ENCODE assay signal across 23 mouse cellular contexts in the genomic region with DNA sequence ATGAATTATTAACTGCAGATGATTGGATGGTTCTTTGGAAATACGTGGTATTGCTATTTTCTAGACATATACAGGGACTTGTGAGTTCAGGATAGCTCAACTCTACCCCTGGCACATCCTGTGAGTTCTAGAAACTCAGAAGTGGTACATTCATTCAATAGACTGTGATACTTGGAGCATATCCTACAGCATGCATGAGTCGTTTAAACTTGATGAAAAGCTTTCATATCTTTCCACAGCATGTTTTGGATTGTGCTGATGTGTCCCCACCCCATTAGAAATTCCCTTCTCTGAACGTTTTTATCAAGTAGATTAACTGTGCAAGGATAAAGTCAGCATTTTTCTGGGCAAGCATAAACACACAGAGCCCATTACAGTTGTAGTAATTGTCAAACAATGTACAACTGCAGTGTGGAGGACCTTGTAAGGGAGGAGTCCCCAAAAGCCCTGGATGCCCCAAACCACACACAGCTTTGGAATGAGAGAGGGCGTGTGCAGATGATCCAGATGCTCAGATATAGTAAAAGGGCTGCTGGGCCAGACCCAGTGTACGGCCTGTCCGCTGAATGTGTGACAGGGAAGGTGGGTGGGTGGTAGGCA. TPM values are rescaled to one million over a fixed set of nuclear protein-coding genes. Genes with fewer than 3 reads are reported as not detected.
DNase-seq lines count a peak whose midpoint lies in the region; ATAC-seq and TF ChIP-seq lines count a peak whose summit lies in the region.
"Had no signal": no experiment of that assay in that cellular context is flagged by ENCODE, and none has a peak within 500 bp of the region (broad histone marks: within the 10 kb centered on the region; RNA-seq: fewer than 3 reads in every experiment).

No protein-coding gene starts in this region.

- H3K9ac ChIP-seq in lung, embryonic 16.5 days (ENCODE audit: low read length), result no peak overlapping the region
- H3K9ac ChIP-seq: embryonic facial prominence, embryonic 13.5 days; heart, embryonic 15.5 days; limb, embryonic 12.5 days; liver, embryonic 15.5 days; neural tube, embryonic 12.5 days had no signal

- DNase-seq in lung, postnatal 36 days, result no peak
- peak; percentile 6 for DNase-seq in urinary bladder, postnatal 25 days (ENCODE audit: low spot score)
- DNase-seq in urinary bladder, adult 18-20 months (ENCODE audit: low spot score in 2 of 2), result no peak
- no peak for DNase-seq in cerebellum, adult 11-12 months
- no peak for DNase-seq in cerebellum, adult 18-20 months
- DNase-seq: adrenal gland, postnatal 14 days; cerebellum, adult 11 months; gastrocnemius, postnatal 10 days; kidney, adult 8-10 months; thymus, adult 18-20 months; thymus, postnatal 25 days had no signal

- peaks cover 19% of the 10 kb centered on the region for H3K4me1 ChIP-seq in lung, embryonic 16.5 days (replicated peaks; ENCODE audit: control insufficient read depth, insufficient read depth, low read length)
- H3K4me1 ChIP-seq in embryonic fibroblast, embryonic 13.5 days (ENCODE audit: control insufficient read depth, insufficient read depth, low read length), result peaks cover 28% of the 10 kb centered on the region
- H3K4me1 ChIP-seq: heart, embryonic 10.5 days; liver, embryonic 15.5 days had no signal

- no peaks in the 10 kb centered on the region for H3K9me3 ChIP-seq in lung, embryonic 16.5 days (ENCODE audit: control insufficient read depth, low read length)
- H3K9me3 ChIP-seq: embryonic facial prominence, embryonic 13.5 days; heart, embryonic 10.5 days; heart, embryonic 15.5 days; limb, embryonic 12.5 days; liver, embryonic 15.5 days; neural tube, embryonic 12.5 days had no signal

- H3K4me3 ChIP-seq in lung, embryonic 16.5 days (ENCODE audit: low read length), result no peak overlapping the region
- H3K4me3 ChIP-seq in embryonic fibroblast, embryonic 13.5 days (ENCODE audit: insufficient read depth, low read length), result no peak overlapping the region
- H3K4me3 ChIP-seq: embryonic facial prominence, embryonic 13.5 days; erythroblast, embryonic 14.5 days; heart, embryonic 10.5 days; heart, embryonic 15.5 days; limb, embryonic 12.5 days; liver, embryonic 15.5 days; neural tube, embryonic 12.5 days had no signal

- no peak for TF ChIP-seq CTCF in embryonic fibroblast, embryonic 13.5 days (IDR thresholded peaks at IDR 0.05; ENCODE audit: borderline replicate concordance, insufficient read depth, low read length)

- no peak overlapping the region; the same call in 1 of the 2 replicates for H3K27ac ChIP-seq in lung, embryonic 16.5 days (ENCODE audit: low read length)
- peak overlapping the region; percentile 34; the same call in 1 of the 2 replicates for H3K27ac ChIP-seq in embryonic fibroblast, embryonic 13.5 days (ENCODE audit: insufficient read depth, low read length)
- H3K27ac ChIP-seq: embryonic facial prominence, embryonic 13.5 days; heart, embryonic 10.5 days; heart, embryonic 15.5 days; kidney, postnatal 0 days; limb, embryonic 12.5 days; liver, embryonic 15.5 days; neural tube, embryonic 12.5 days had no signal

- WGBS in lung, embryonic 16.5 days, result 40% methylated on average over 6 of the region's 6 CpGs

- TF ChIP-seq POLR2A in embryonic fibroblast, embryonic 13.5 days (IDR thresholded peaks at IDR 0.05; ENCODE audit: low read depth, low read length), result no peak

- ATAC-seq in lung, embryonic 16.5 days (ENCODE audit: low read depth), result peak; percentile 66
- ATAC-seq: intestine, embryonic 16.5 days had no signal

- no peaks in the 10 kb centered on the region for H3K27me3 ChIP-seq in lung, embryonic 16.5 days (ENCODE audit: control insufficient read depth, insufficient read depth, low read depth, low read length)
- H3K27me3 ChIP-seq: CH12.LX; embryonic facial prominence, embryonic 13.5 days; heart, embryonic 15.5 days; limb, embryonic 12.5 days; liver, embryonic 15.5 days; neural tube, embryonic 12.5 days had no signal

- no peaks in the 10 kb centered on the region for H3K36me3 ChIP-seq in lung, embryonic 16.5 days (ENCODE audit: control insufficient read depth, insufficient read depth, low read length)
- H3K36me3 ChIP-seq: embryonic facial prominence, embryonic 13.5 days; heart, embryonic 10.5 days; heart, embryonic 15.5 days; limb, embryonic 12.5 days; liver, embryonic 15.5 days; neural tube, embryonic 12.5 days had no signal

- no peak overlapping the region for H3K4me2 ChIP-seq in lung, embryonic 16.5 days (ENCODE audit: low read depth, low read length)
- H3K4me2 ChIP-seq: embryonic facial prominence, embryonic 13.5 days; heart, embryonic 15.5 days; limb, embryonic 12.5 days; liver, embryonic 15.5 days; neural tube, embryonic 12.5 days had no signal

RNA-seq across cellular contexts. Expression of a gene that starts 35.1 kb away (rescaled TPM):
- 3.1 and 3.5 TPM in 2 replicates for polyA plus RNA-seq in lung, embryonic 16.5 days (2015; fragmentation: Nextera tagmentation; extraction: Ambion mirVana)
- 16.5 and 17.2 TPM in 2 replicates for polyA plus RNA-seq in embryonic fibroblast, embryonic 13.5 days (2011; ENCODE audit: insufficient read length, low read depth, missing spikeins)
- polyA plus RNA-seq: erythroblast, embryonic 14.5 days had no signal
